Mouse (Mus musculus) thymus, postnatal 36 days (tissue): ENCODE data around the gene Tk1.

Source experiments
- DNase-seq, 2 experiments: peaks; one replicate each; pipeline ENCODE4 v3.0.0; 2022; ENCODE audit warnings: mixed read lengths in 2 of 2

The Tk1 gene

GRCm38 (mm10) chr11:117825333-117826101, at the start of gene Tk1, which contains the start of gene Afmid:
TSS of gene Tk1 (minus strand) at chr11:117826092.
TSS of gene Afmid (plus strand) at chr11:117825924.
- DNase-seq = peak; percentile 59 to 75

DNA sequence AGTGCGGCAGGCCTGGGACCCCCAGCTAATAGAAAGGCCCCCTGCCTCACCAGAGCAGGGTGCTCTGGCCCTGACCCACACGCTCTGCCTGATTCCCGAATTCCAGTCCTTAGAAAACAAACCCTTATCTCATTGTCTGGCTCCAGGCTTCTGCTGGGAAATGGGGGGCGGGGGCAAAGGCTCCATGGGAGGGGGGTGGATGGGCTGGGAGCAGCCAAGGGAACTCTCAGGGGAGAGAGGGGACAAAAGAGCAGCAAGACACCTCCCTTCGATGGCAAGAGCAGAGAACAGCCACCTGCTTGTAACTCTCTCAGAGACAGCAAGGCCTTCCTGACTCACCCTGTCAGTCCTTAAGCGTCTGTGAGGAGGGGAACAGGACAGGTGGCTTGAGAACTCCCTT, 49.8 kb upstream of the Tk1 start:
- DNase-seq = no peak

GRCm38 (mm10) chr11:117874419-117874818, 48.5 kb upstream of the Tk1 start:
- DNase-seq = peak; percentile 52 to 66

DNA sequence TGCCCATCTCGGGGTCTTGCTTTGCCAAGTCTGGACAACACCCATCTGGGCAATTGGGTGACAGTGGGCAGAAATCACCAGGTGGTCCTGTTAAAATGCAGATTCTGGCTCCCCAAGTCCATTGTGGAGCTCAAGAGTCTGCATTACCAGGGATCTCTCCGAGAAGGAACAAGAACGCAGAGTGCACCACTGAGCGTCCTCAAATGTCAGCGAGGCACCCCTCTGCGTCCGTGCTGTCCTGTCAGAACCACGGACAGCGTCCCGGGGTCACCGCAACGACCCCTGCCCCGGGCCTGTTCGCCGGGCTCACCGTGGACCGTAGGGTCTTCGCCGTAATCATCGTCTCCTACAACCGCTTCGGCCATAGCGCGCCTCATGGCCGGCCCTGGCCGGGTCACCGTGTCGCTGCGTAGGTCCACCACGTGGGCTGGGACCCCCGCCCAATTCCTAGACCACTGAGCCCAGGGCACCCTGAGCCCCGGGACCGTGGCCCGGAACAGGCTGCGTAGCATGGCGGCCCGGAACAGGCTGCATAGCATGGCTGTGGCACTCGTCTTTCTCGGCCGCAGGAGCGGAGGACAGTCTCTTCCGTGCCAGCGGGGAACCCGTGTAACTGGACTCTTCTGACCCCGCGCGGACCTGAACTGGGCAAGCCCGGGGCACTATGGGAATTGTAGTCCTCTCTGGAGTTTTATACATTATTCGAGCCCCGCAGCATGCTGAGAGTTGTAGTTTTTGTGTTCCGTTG, 47.1 kb upstream of the Tk1 start, which contains the start of gene Tha1:
Gene Tha1 (minus strand): TSS at position 621 of the 748 bp plus-strand sequence.
- peak; percentile 66 to 73 for DNase-seq

GRCm38 (mm10) chr11:117871911-117872584, 46.2 kb upstream of the Tk1 start:
- peak; percentile 91 to 96 for DNase-seq

GRCm38 (mm10) chr11:117871376-117871775, 45.5 kb upstream of the Tk1 start:
- DNase-seq = peak in 1 of 2 experiments; percentile 72

- DNase-seq = peak; percentile 77 to 81
These were observed 44.9 kb upstream of the Tk1 start for GRCm38 (mm10) chr11:117870688-117871365.

DNA sequence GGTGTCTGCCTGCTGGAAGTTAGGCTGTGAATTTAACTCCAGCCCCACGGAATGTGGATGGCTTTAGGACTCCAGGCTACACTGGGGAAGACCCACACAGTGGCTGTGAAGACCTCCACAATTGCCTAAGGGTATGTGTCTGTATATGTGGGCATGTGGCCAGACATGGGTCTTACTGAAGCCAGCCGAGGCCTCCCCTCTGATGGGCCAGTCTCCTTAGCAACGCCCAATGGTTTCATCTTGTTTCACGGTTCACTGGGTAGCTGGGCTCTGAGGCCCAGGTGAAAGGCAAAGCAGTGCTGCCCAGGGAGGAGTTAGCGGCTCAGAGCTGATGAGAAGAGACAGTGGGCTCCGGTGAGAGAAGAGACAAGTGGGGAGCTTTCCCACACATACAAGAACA, 40.1 kb upstream of the Tk1 start:
- no peak for DNase-seq

- no peak for DNase-seq
These were observed 38.9 kb upstream of the Tk1 start for GRCm38 (mm10) chr11:117864805-117865204.

GRCm38 (mm10) chr11:117863174-117863856, 37.4 kb upstream of the Tk1 start:
- DNase-seq = no peak

GRCm38 (mm10) chr11:117860601-117861000, 34.7 kb upstream of the Tk1 start, which contains the start of gene Tmem235:
TSS of gene Tmem235 (plus strand) at chr11:117860752.
- peak; percentile 20 to 45 for DNase-seq

- no peak for DNase-seq
These were observed 32.5 kb upstream of the Tk1 start for GRCm38 (mm10) chr11:117858392-117858791.

DNA sequence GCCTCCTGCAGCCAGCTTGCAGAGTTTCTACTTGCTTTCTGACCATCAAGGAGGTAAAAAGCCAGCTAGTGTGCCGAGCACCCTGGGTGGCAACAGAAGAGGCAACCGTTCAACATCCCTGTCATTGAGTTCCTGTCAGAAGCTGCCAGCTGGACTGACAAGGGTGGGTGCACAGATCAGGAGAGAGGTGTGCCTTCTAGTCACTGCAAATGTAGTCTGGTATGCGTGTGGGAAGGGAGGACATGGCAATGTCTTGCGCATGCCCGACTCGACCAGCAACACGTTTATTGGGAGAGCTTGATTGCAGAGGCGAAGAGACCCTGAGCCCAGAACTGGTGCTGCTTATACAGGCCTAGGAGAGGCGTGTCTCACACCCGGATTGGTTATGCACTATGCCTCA, 31.6 kb upstream of the Tk1 start:
- no peak for DNase-seq

- DNase-seq = no peak
These were observed 30.1 kb upstream of the Tk1 start for GRCm38 (mm10) chr11:117855975-117856374.

DNA sequence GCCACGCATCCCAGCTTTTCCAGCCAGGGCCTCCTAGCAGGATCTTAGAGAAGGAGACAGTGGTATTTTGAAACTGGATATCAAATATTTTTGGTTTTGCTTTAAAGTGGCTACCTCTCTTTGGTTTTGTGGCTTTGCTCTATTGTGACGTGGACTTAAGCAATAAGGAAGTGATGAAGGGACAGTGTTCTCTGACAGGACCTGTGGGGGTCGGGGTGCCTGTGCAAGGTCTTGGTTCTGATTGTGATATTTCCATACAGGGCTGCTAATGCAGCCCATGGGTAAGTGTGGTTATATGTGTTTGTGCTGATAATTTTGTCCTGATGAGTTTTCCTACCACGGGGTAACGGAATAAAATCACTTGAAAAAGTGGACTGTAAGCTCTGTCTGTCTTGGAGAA, 29.5 kb upstream of the Tk1 start:
- DNase-seq = no peak

DNA sequence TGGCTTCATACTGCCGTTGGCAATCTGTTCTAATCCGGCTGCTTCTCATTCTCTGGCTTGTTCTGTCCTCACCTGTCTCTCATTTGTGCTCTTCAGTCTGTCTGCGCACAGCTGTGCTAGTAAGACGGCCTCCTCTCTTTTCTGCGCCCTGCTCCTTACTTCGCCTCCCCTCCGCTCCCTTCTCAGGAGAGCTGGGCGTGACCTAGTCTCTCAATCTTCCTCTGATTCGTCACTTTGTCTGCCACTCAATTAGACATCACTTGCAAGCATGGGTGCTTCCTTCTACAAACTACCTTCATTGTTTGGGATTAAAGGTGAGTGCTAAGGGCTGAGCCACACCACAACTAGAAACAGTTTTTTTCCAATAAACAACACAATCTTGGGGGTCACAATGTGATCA, 28.3 kb upstream of the Tk1 start:
- no peak for DNase-seq

GRCm38 (mm10) chr11:117852875-117853274, 27.0 kb upstream of the Tk1 start:
- DNase-seq = no peak

DNA sequence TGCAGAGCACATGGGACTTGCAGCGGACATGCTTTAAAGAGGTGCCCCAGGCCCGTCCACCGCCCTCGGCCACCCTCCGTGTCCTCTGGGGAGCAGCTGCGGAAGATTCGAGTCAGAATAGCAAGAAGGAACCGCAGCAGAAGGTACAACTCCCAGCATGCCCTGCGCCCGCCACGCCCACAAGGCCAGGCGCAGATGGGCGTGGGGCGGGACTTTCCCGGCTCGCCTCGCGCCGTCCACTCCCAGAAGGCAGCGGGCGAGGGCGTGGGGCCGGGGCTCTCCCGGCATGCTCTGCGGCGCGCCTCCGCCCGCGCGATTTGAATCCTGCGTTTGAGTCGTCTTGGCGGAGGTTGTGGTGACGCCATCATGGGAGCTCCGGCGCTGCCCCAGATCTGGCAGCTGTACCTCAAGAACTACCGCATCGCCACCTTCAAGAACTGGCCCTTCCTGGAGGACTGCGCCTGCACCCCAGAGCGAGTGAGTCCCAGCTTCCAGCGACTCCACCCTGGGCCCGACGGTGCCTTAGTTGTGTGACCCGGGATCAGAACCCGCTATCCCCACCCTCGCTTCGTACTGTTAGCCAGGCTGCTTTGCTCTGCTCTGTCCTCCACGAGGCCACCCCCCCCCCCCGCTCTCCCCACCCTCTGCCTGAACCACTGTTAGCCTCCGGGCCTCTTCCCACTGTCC, 23.2 kb upstream of the Tk1 start, which contains the start of gene Birc5:
Gene Birc5 (plus strand): TSS at position 267 of the 687 bp plus-strand sequence.
- peak; percentile 97 to 98 for DNase-seq

- DNase-seq = peak; percentile 65 to 74
These were observed 22.5 kb upstream of the Tk1 start for GRCm38 (mm10) chr11:117848271-117848984.

DNA sequence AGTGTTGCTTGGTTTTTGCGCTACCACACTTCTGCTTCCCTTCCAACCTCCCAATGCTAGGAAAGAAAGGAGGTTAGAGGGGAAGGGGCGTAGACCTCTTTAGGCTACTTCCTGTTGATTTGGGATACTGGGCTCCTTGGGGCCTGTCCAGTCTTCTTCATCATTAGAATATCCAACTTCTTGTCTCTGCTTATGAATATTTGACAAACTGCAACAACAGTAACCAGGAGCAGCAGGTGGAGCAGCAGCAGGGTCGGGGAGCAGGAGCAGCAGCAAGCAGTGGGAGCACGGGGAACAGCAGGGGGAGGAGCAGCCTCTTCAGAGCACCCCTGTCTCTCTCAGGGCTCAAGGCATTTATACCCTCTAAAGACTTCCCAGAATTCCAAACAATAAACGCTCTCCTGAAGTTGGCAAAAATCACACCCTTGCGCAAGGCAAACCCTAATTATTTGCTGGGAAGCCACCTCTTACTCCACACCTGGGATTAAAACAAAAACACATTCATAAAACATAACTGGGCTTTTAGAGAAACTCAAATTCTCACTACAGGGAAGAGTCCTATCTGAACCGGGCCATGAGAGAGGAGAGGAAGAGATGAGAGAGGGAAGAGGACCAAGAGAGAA, 21.8 kb upstream of the Tk1 start:
- DNase-seq = no peak
